Mouse (Mus musculus) stomach, postnatal 0 days (tissue): ENCODE measurements around the gene Ergic1. TPM values are rescaled to one million over a fixed set of nuclear protein-coding genes. Genes with fewer than 3 reads are reported as not detected.
A peak's percentile ranks its signal among the peaks of the same experiment; 100 is the strongest.

Source experiments
- ATAC-seq: fragments of 200-750 bp; cut with Nextera tagmentation; 2 replicates; pipeline ENCODE4 v1.8.0; 2017; ENCODE audit not compliant: low FRiP score, low TSS enrichment
- DNase-seq: peaks from one replicate; pipeline ENCODE4 v3.0.0-alpha.2; 2016; ENCODE audit warnings: low spot score
- H3K27ac ChIP-seq: fragments of 300-500 bp; sonication (generic); replicated peaks from 2 replicates; pipeline ENCODE4 v1.5.1; 2014; ENCODE audit warnings: mild to moderate bottlenecking, control low read depth
- H3K27me3 ChIP-seq: fragments of 300-500 bp; sonication (generic); 2 replicates; pipeline ENCODE4 v1.6.1; 2014; ENCODE audit warnings: low read length; ENCODE audit not compliant: control insufficient read depth, insufficient read depth
- H3K36me3 ChIP-seq: fragments of 300-500 bp; sonication (generic); 2 replicates; pipeline ENCODE4 v1.6.1; 2014; ENCODE audit warnings: low read length, mixed read lengths; ENCODE audit not compliant: control insufficient read depth, insufficient read depth
- H3K4me1 ChIP-seq: fragments of 300-500 bp; sonication (generic); replicated peaks from 2 replicates; pipeline ENCODE4 v1.6.1; 2014; ENCODE audit warnings: antibody characterized with exemption; ENCODE audit not compliant: control insufficient read depth, insufficient read depth
- H3K4me2 ChIP-seq: fragments of 300-500 bp; sonication (generic); replicated peaks from 2 replicates; pipeline ENCODE4 v1.6.1; 2014; ENCODE audit warnings: low read depth, mild to moderate bottlenecking, control low read depth, moderate library complexity
- H3K4me3 ChIP-seq: fragments of 300-500 bp; sonication (generic); 2 replicates; pipeline ENCODE4 v1.5.1; 2014; ENCODE audit warnings: low read depth, low read length, control low read depth
- H3K9ac ChIP-seq: fragments of 300-500 bp; sonication (generic); 2 replicates; pipeline ENCODE4 v1.6.1; 2014; ENCODE audit warnings: mild to moderate bottlenecking, low read length, control low read depth, mixed read lengths
- H3K9me3 ChIP-seq: fragments of 300-500 bp; sonication (generic); 2 replicates; pipeline ENCODE4 v1.6.1; 2016; ENCODE audit warnings: low read length; ENCODE audit not compliant: control insufficient read depth
- CTCF ChIP-seq: IDR thresholded peaks from 2 replicates; pipeline ENCODE4 v1.5.1; 2016; ENCODE audit warnings: antibody characterized with exemption, low read depth, mild to moderate bottlenecking, moderate library complexity
- EP300 ChIP-seq: optimal IDR thresholded peaks from 2 replicates; pipeline ENCODE3; 2016; ENCODE audit warnings: antibody characterized with exemption
- WGBS: fragments of 180-500 bp; shearing (Covaris S2); extraction: QIAGEN DNeasy Blood & Tissue Kit; methylation state at CpG from one replicate; pipeline ENCODE4 v1.1.7; 2014; 5-methylcytosine and 5-hydroxymethylcytosine counted together
- polyA plus RNA-seq: library from polyadenylated mRNA; unstranded; fragments of >200 nt; fragmentation: Nextera tagmentation; extraction: Ambion mirVana; gene quantifications from 2 replicates; pipeline ENCODE4 v1.2.1, GENCODE M21; 2015

Ergic1 gene
- polyA plus RNA-seq, 1 experiment from 2014 or later: 64.2 TPM

DNA sequence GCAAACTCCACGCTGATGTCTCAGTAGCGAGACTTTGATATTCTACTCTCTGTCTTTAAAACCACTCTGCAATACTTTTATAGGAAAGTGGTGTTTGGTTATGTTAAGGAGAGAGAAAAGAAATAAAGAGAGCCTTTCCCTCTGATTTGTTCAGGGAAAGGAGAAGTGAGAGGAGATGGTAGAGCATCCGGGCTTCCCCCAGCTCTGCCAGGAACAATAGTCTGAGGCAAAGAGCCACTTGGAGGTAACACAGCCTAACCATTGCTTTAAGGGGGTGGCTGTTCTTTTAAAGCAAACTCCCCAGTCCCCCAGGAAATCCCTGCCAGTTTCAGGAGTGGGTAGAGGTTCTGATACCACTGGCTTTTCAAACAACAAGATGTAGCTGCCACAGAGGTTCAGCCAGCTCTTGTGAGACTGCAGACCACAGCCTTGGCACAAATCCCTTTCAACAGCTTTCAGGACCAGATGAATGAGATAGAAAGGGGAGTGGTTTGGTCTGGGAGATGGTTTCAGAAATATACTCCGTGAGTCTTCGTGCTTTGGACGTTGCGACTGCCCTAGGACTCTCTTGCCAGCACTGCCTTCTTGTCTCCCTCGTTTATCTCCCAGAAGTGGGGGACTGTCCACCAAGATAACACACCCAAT is 16.8 kb upstream of the Ergic1 start:
- Histone ChIP-seq H3K4me2 (no peak overlapping the region), H3K27ac (no peak overlapping the region; the same call in 1 of the 2 replicates), H3K4me1 (peaks cover 3% of the 10 kb centered on the region; the same call in 1 of the 2 replicates), H3K36me3 (no peaks in the 10 kb centered on the region), H3K9me3 (no peaks in the 10 kb centered on the region), H3K4me3 (no peak overlapping the region), H3K27me3 (no peaks in the 10 kb centered on the region), H3K9ac (no peak overlapping the region)
- DNase-seq: no peak
- TF ChIP-seq CTCF (no peak), EP300 (no peak)
- WGBS: 48% methylated on average over 8 of the region's 8 CpGs
- no peak for ATAC-seq

DNA sequence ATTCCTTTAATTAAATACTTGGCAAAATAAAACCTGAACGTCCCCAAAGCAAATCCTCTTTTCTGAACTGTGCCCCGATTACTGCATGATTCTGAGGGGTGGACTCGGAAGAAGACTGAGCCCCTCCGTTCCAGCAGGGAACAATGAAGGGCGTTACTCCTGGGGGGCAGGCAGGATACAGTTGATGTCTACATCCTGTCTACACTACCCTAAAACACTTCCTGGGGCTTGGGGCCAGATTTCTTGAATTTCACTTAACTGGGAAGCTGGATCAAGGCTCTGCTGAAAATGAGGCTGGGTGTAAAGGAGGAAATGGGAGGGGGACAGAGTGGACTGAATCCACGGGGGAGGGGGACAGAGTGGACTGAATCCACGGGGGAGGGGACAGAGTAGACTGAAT is 13.5 kb upstream of the Ergic1 start:
- H3K36me3 ChIP-seq: no peaks in the 10 kb centered on the region
- peak overlapping the region; percentile 71 for H3K27ac ChIP-seq
- H3K9ac ChIP-seq: no peak overlapping the region; the same call in 1 of the 2 replicates
- DNase-seq: no peak
- H3K4me1 ChIP-seq: peaks cover 3% of the 10 kb centered on the region; the same call in 1 of the 2 replicates
- ATAC-seq: no peak
- no peak overlapping the region for H3K4me3 ChIP-seq
- 25% methylated on average over 6 of the region's 7 CpGs for WGBS
- H3K9me3 ChIP-seq: no peaks in the 10 kb centered on the region
- H3K4me2 ChIP-seq: no peak overlapping the region
- no peaks in the 10 kb centered on the region for H3K27me3 ChIP-seq
- no peak for TF ChIP-seq EP300
- TF ChIP-seq CTCF: no peak

DNA sequence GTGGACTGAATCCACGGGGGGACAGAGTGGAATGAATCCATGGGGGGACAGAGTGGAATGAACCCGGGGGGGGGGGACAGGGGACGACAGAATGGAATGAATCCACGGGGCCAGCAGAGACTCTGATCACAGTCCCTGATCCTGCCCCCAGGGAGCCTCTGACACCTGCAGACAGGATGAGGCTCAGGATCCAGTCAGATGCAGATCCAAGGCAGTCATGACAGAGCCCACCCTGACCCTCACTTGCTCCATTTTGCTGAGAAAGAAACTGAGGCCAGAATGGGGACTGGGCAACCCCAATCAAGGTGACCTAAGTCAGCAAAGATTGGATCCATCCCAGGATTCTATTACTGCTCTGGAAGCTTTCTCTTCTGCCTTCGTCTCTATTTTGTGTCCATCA is 12.7 kb upstream of the Ergic1 start:
- Histone ChIP-seq H3K27me3 (no peaks in the 10 kb centered on the region), H3K4me2 (no peak overlapping the region), H3K36me3 (no peaks in the 10 kb centered on the region), H3K27ac (peak overlapping the region; percentile 40; the same call in 1 of the 2 replicates), H3K4me3 (no peak overlapping the region), H3K4me1 (peaks cover 3% of the 10 kb centered on the region; the same call in 1 of the 2 replicates), H3K9me3 (no peaks in the 10 kb centered on the region), H3K9ac (no peak overlapping the region)
- no peak for DNase-seq
- WGBS: 5% methylated on average over 2 of the region's 5 CpGs
- TF ChIP-seq EP300 (no peak), CTCF (no peak)
- ATAC-seq: no peak

DNA sequence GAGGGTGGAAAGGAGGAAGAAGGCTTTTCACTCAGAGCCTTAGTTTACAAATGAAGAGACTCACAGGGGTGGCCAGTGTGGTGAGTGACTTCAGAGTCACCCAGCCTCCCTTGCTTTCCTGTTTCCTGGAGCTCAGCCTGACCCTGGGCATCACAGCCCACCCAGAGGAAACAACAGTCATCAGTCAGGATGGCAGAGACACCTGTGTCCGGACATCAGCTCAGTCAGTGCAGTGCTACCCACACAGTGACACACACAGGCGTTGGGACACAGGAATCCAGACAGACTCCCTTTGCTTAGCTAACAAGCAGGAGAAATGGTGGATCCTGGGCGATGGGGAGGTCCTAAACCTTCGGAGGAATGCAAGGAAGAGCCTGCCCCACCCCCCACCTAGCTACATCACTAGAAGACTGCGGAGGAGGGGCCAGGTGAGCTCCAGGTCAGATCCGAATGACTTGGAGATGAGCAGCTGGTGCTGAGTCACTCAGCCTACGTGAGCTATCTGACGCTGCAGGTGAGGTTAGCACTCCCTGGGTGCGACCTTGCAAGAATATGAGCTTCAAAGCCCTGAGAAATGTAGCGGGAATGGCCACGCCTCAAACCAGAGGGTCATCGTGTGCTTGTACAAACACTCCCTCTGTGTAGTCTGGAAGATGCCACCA is 12.0 kb upstream of the Ergic1 start:
- Histone ChIP-seq H3K4me3 (no peak overlapping the region), H3K4me1 (peaks cover 3% of the 10 kb centered on the region; the same call in 1 of the 2 replicates), H3K9me3 (no peaks in the 10 kb centered on the region), H3K4me2 (no peak overlapping the region), H3K36me3 (no peaks in the 10 kb centered on the region), H3K9ac (no peak overlapping the region), H3K27me3 (no peaks in the 10 kb centered on the region), H3K27ac (peak overlapping the region; percentile 40; the same call in 1 of the 2 replicates)
- 10% methylated on average over 12 of the region's 12 CpGs for WGBS
- peak; percentile 80 for ATAC-seq
- TF ChIP-seq EP300 (no peak), CTCF (no peak)
- DNase-seq: peak; percentile 55

DNA sequence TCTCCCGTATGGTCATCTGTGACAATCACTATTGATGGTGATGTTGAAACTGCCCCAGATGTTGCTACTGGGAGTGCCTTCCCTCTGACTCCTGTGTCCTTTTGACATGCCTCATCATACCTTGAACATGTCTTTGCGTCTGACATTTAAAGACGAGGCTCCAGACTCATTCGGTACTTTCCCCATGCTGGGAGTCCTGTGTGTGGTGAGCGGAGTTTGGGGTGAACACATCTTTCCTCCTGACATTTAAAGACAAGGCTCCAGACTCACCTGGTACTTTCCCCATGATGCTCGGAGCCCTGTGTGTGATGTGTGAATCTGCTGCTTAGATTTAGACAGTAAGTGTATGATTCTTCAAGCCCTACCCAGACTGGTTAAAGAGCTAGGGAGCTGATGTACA is 10.2 kb upstream of the Ergic1 start:
- 79% methylated on average over 6 of the region's 6 CpGs for WGBS
- no peak for ATAC-seq
- TF ChIP-seq CTCF (no peak), EP300 (no peak)

DNA sequence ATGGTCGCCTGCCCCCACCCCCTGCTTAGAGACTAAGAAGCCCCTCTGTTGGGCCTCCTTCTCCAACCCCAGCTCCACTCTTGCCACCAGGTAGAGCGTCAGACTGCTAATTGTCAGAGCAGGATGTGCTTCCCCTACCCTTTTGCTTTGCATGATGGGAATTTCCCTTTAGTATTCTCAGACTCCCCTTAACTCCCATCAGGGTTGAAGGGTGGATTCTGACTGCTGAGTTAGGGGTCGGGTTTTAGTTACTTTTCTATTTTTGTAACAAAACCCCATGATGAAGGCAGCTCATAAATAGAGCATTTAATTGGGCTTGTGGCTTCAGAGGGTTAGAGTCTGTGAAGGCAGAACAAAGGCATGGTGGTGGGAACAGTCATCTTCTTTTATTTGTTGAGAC is 8.3 kb upstream of the Ergic1 start:
- 72% methylated on average over 3 of the region's 3 CpGs for WGBS
- Histone ChIP-seq H3K4me2 (no peak overlapping the region), H3K4me3 (no peak overlapping the region), H3K9ac (no peak overlapping the region), H3K27me3 (no peaks in the 10 kb centered on the region), H3K27ac (no peak overlapping the region), H3K9me3 (no peaks in the 10 kb centered on the region), H3K36me3 (no peaks in the 10 kb centered on the region), H3K4me1 (no peaks in the 10 kb centered on the region; the same call in 1 of the 2 replicates)
- DNase-seq (no peak), ATAC-seq (no peak)
- TF ChIP-seq EP300: no peak
- TF ChIP-seq CTCF: no peak

More for the DNA sequence above, 10.2 kb upstream of the Ergic1 start:
- Histone ChIP-seq H3K27me3 (no peaks in the 10 kb centered on the region), H3K4me1 (no peaks in the 10 kb centered on the region; the same call in 1 of the 2 replicates), H3K4me3 (no peak overlapping the region), H3K9ac (no peak overlapping the region), H3K36me3 (no peaks in the 10 kb centered on the region), H3K4me2 (no peak overlapping the region), H3K27ac (no peak overlapping the region), H3K9me3 (no peaks in the 10 kb centered on the region)
- DNase-seq: no peak
